Comparison of ENCODE assay signal across 8 mouse cellular contexts in genomic region chr11:104550406-104550974, GRCm38 (mm10). TPM values are rescaled to one million over a fixed set of nuclear protein-coding genes. Genes with fewer than 3 reads are reported as not detected.
DNase-seq lines count a peak whose midpoint lies in the region; ATAC-seq and TF ChIP-seq lines count a peak whose summit lies in the region.

Cdc27 (minus strand) TSS chr11:104550620.
Myl4 (plus strand) TSS chr11:104550663.

- peak; percentile 42; the same call in 1 of the 2 replicates for TF ChIP-seq POLR2A in lung, adult 2 months (IDR thresholded peaks at IDR 0.05; ENCODE audit: borderline replicate concordance, extremely low read depth, low read depth, low read length)

- intact Hi-C loops in heart, postnatal 25 days (cut with DNase I) = no loop called here

- H3K4me2 ChIP-seq in forebrain, embryonic 15.5 days (replicated peaks) = peak within 1 kb of the TSS; percentile 79

- no peaks in the 10 kb centered on the region for H3K36me3 ChIP-seq in ES-E14 (ENCODE audit: control insufficient read depth, insufficient read depth, low read length, poor library complexity, severe bottlenecking)
- no peaks in the 10 kb centered on the region for H3K36me3 ChIP-seq in forebrain, embryonic 15.5 days

- H3K9me3 ChIP-seq in ES-E14 (ENCODE audit: control insufficient read depth, insufficient read depth, low read depth, low read length) = no peaks in the 10 kb centered on the region
- H3K9me3 ChIP-seq in forebrain, embryonic 15.5 days = no peaks in the 10 kb centered on the region

- H3K9ac ChIP-seq in ES-E14 (ENCODE audit: insufficient read depth, low read depth, low read length, poor library complexity, severe bottlenecking) = peak within 1 kb of the TSS; percentile 99
- H3K9ac ChIP-seq in forebrain, embryonic 15.5 days (replicated peaks) = peak within 1 kb of the TSS; percentile 100

- H3K27ac ChIP-seq in ES-E14 (ENCODE audit: insufficient read depth, low read depth, low read length, poor library complexity, severe bottlenecking) = peak within 1 kb of the TSS; percentile 84
- peak within 1 kb of the TSS; percentile 88 for H3K27ac ChIP-seq in forebrain, embryonic 15.5 days (replicated peaks)

- peak within 1 kb of the TSS; percentile 93 to 98 for H3K4me3 ChIP-seq in ES-E14 (ENCODE audit: insufficient read depth in 1 of 2, low read depth in 1 of 2, low read length in 2 of 2, poor library complexity in 1 of 2, severe bottlenecking in 1 of 2)
- H3K4me3 ChIP-seq in forebrain, embryonic 15.5 days = peak within 1 kb of the TSS; percentile 99
- peak within 1 kb of the TSS; percentile 95 for H3K4me3 ChIP-seq in lung, adult 2 months (replicated peaks; ENCODE audit: extremely low read depth, low read depth, low read length)

- H3K27me3 ChIP-seq in forebrain, embryonic 15.5 days = no peaks in the 10 kb centered on the region

- in situ Hi-C loops in ES-E14 (cut with MboI; ENCODE audit: low sequenced_read_pairs in 2 of 2, unreplicated experiment in 2 of 2) = no loop called here

- 1% methylated on average over 35 of the region's 35 CpGs for WGBS in forebrain, embryonic 15.5 days
- WGBS in lung, adult 2 months = under 1% methylated on average over 35 of the region's 35 CpGs

- H3K4me1 ChIP-seq in ES-E14 (ENCODE audit: control insufficient read depth in 2 of 2, insufficient read depth in 2 of 2, low read length in 2 of 2, poor library complexity in 1 of 2) = peaks cover 0 to 5% of the 10 kb centered on the region in 2 experiments; a peak in 2 of 4 replicates
- peaks cover 22% of the 10 kb centered on the region for H3K4me1 ChIP-seq in forebrain, embryonic 15.5 days
- peaks cover 2% of the 10 kb centered on the region; the same call in 1 of the 2 replicates for H3K4me1 ChIP-seq in lung, adult 2 months (ENCODE audit: control insufficient read depth, insufficient read depth, low read length)

- no peak for TF ChIP-seq CTCF in lung, adult 2 months (IDR thresholded peaks at IDR 0.05; ENCODE audit: insufficient read depth, low read length)

- peak; percentile 98 for DNase-seq in ES-E14 (ENCODE audit: low read depth, low spot score)
- peak; percentile 97 for DNase-seq in cerebellum, adult 11-12 months
- peak; percentile 95 for DNase-seq in heart, postnatal 25 days (ENCODE audit: low spot score)
- peak; percentile 99 to 100 for DNase-seq in layer of hippocampus, adult 18-20 months (ENCODE audit: low spot score in 2 of 2)
- peak; percentile 100 for DNase-seq in lung, adult 2 months
- DNase-seq in thymus, adult 18-20 months = peak; percentile 98

- peak; percentile 97 for ATAC-seq in forebrain, embryonic 15.5 days (replicated peaks)
- peak; percentile 98 for ATAC-seq in neutrophil, adult 5-6 weeks (ENCODE audit: extremely low read depth, insufficient number of reproducible peaks, low FRiP score, poor library complexity, severe bottlenecking)

TF ChIP-seq in ES-E14, 5 proteins besides CTCF, POLR2A, EP300 and RAD21:
- TF ChIP-seq CHD2 (IDR thresholded peaks at IDR 0.05; ENCODE audit: low read depth, low read length) (no peak), HCFC1 (IDR thresholded peaks at IDR 0.05; ENCODE audit: borderline replicate concordance, insufficient read depth, low read length) (no peak), ZC3H11A (IDR thresholded peaks at IDR 0.05; ENCODE audit: borderline replicate concordance, low read depth, low read length) (no peak), MAFK (IDR thresholded peaks at IDR 0.05; ENCODE audit: insufficient read depth, low read depth, low read length) (no peak), ZNF384 (IDR thresholded peaks at IDR 0.05; ENCODE audit: low read depth, low read length) (no peak)

RNA-seq across cellular contexts. Expression of gene Cdc27, which starts in this region (rescaled TPM):
- 28.9 and 45.9 TPM in 2 replicates for total RNA-seq in ES-E14 (2012; rRNA removed)
- 37.6 and 38.8 TPM in 2 replicates for polyA plus RNA-seq in forebrain, embryonic 15.5 days (2015; fragmentation: Nextera tagmentation; extraction: Ambion mirVana)
- 10 to 100 TPM; 28.6 to 29.7 TPM for total RNA-seq in heart, postnatal 25 days (2021)
- total RNA-seq in layer of hippocampus, adult 18-20 months (2021) = 10 to 100 TPM; 53.2 to 57.7 TPM
- polyA plus RNA-seq in lung, adult 2 months (2012; rRNA removed) = 3.4 and 6.9 TPM in 2 replicates
- total RNA-seq in neutrophil, adult 5-6 weeks (2017) = 28.5 and 39.0 TPM in 2 replicates

RNA-seq across cellular contexts. Expression of gene Myl4, which starts in this region (rescaled TPM):
- total RNA-seq in ES-E14 (2012; rRNA removed) = 5.8 and 9.1 TPM in 2 replicates
- 2.1 and 2.9 TPM in 2 replicates for polyA plus RNA-seq in forebrain, embryonic 15.5 days (2015; fragmentation: Nextera tagmentation; extraction: Ambion mirVana)
- total RNA-seq in heart, postnatal 25 days (2021) = 100 to 1,000 TPM; 832 to 984 TPM
- 1 to 10 TPM; 2.3 to 3.0 TPM for total RNA-seq in layer of hippocampus, adult 18-20 months (2021)
- polyA plus RNA-seq in lung, adult 2 months (2012; rRNA removed) = 131 and 184 TPM in 2 replicates
- total RNA-seq in neutrophil, adult 5-6 weeks (2017) = 3.8 and 5.7 TPM in 2 replicates

Comparison
In these comparisons a context has a peak if more than half of its experiments do, and no peak if none do; other contexts are left out.
1. Peak in every context shown above with its lines: DNase-seq, ATAC-seq, H3K4me3 ChIP-seq and H3K27ac ChIP-seq.
2. RNA of gene Myl4 (total RNA-seq): 832 to 984 TPM in heart, postnatal 25 days; 5.8 to 9.1 TPM in ES-E14, 3.8 to 5.7 TPM in neutrophil, adult 5-6 weeks and 2.3 to 3.0 TPM in layer of hippocampus, adult 18-20 months; every median in the first group is over 10 times any median in the second.
3. RNA of gene Myl4 (polyA plus RNA-seq): 131 to 184 TPM in lung, adult 2 months; 2.1 to 2.9 TPM in forebrain, embryonic 15.5 days; every median in the first group is over 10 times any median in the second.